21 mouse cellular contexts compared by ENCODE assay signal in the genomic region with DNA sequence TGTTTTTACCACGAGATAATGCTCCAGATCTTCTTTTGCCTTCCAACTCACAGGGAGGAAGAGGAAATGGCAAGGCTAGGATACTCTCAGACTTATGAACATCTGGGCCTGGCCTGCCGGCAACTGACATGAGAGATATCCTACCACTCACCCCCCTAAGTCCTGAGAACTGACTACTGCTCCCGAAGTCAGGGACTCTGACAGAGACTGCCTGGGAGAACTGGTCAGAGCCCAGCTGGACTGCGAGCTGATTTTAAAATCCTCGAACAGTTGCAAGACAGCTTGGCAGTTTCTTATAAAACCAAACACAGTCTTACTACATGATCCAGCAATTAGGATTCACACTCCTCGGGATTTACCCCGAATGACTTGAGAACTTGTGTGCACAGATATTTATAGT.
A peak's percentile ranks its signal among the peaks of the same experiment; 100 is the strongest.
DNase-seq lines count a peak whose midpoint lies in the region; ATAC-seq lines count a peak whose summit lies in the region.
"Had no signal": no experiment of that assay in that cellular context is flagged by ENCODE, and none has a peak within 500 bp of the region (broad histone marks: within the 10 kb centered on the region; RNA-seq: fewer than 3 reads in every experiment).

No protein-coding gene starts in this region.

- ATAC-seq in forebrain, embryonic 13.5 days: no peak
- ATAC-seq in erythroid progenitor cell, adult 5-6 weeks (replicated peaks; ENCODE audit: low FRiP score, poor library complexity, severe bottlenecking): no peak
- ATAC-seq: hindbrain, embryonic 16.5 days; intestine, embryonic 16.5 days had no signal

- H3K9ac ChIP-seq in forebrain, embryonic 13.5 days: no peak overlapping the region
- H3K9ac ChIP-seq: kidney, embryonic 15.5 days; limb, embryonic 13.5 days; liver, embryonic 15.5 days had no signal

- H3K36me3 ChIP-seq in forebrain, embryonic 13.5 days (ENCODE audit: poor library complexity, severe bottlenecking): no peaks in the 10 kb centered on the region
- H3K36me3 ChIP-seq: kidney, embryonic 15.5 days; liver, embryonic 15.5 days had no signal

- intact Hi-C loops in heart, postnatal 10 days (cut with DNase I): no loop called here

- no peak overlapping the region for H3K4me2 ChIP-seq in forebrain, embryonic 13.5 days
- H3K4me2 ChIP-seq: kidney, embryonic 15.5 days; limb, embryonic 13.5 days; liver, embryonic 15.5 days; midbrain, embryonic 11.5 days had no signal

- WGBS in forebrain, embryonic 13.5 days: 87% methylated on average over 7 of the region's 7 CpGs

- H3K27ac ChIP-seq in forebrain, embryonic 13.5 days: no peak overlapping the region
- H3K27ac ChIP-seq: kidney, embryonic 15.5 days; limb, embryonic 13.5 days; liver, embryonic 15.5 days had no signal

- no peak overlapping the region for H3K4me3 ChIP-seq in forebrain, embryonic 13.5 days
- H3K4me3 ChIP-seq: kidney, embryonic 15.5 days; limb, embryonic 13.5 days; liver, embryonic 15.5 days had no signal

- H3K9me3 ChIP-seq in forebrain, embryonic 13.5 days (replicated peaks): no peaks in the 10 kb centered on the region
- H3K9me3 ChIP-seq: kidney, embryonic 15.5 days; liver, embryonic 15.5 days had no signal

- H3K27me3 ChIP-seq in forebrain, embryonic 13.5 days: no peaks in the 10 kb centered on the region
- H3K27me3 ChIP-seq: kidney, embryonic 15.5 days; liver, embryonic 15.5 days had no signal

- H3K4me1 ChIP-seq in forebrain, embryonic 13.5 days: no peaks in the 10 kb centered on the region
- H3K4me1 ChIP-seq: kidney, embryonic 15.5 days; limb, embryonic 13.5 days; liver, embryonic 15.5 days had no signal

- peak; percentile 22 for DNase-seq in gastrocnemius, adult 18-20 months (ENCODE audit: low spot score)
- no peak for DNase-seq in gastrocnemius, postnatal 4 days (ENCODE audit: low spot score in 2 of 2)
- DNase-seq in kidney, postnatal 10 days: peak; percentile 9
- DNase-seq in kidney, postnatal 14 days: no peak
- peak; percentile 22 to 35 for DNase-seq in heart, postnatal 10 days
- DNase-seq in lung, postnatal 14 days: peak; percentile 16
- DNase-seq: B cell, adult 2 months; cerebellum, adult 11 months; cerebellum, postnatal 10 days; layer of hippocampus, postnatal 36 days; retina, postnatal 1 day; right cerebral cortex, postnatal 4 days; thymus, postnatal 25 days had no signal

Comparison
In these comparisons a context has a peak if more than half of its experiments do, and no peak if none do; other contexts are left out.
1. DNase-seq: peak in gastrocnemius, adult 18-20 months (single experiment), kidney, postnatal 10 days (single experiment), heart, postnatal 10 days (2 of 2) and lung, postnatal 14 days (single experiment); none in gastrocnemius, postnatal 4 days (0 of 2) and kidney, postnatal 14 days (single experiment).